Mouse (Mus musculus): ENCODE data around the gene Ina.

DNA sequence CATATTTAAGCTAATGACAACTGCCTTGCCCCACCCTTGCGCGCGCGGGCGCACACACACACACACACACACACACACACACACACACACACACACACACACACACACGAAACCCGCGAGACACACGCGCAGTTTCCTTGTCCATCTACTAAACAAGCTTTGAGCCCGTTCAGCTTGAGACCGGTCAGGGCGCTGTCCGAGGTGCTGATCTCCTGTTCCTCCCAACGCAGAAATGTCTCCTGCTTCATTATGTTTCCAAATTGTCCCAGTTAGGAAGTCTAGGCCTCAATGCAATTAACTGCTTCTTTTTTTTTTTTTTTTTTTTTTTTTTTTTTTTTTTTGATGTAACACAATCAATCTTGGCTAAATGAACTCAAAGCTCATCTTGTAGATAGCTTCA is 2.0 kb downstream of the Ina start:
- TF ChIP-seq CTCF (IDR thresholded peaks at IDR 0.05; ENCODE audit: extremely low read depth, insufficient read depth, low read length) (no peak), POLR2A (IDR thresholded peaks at IDR 0.05; ENCODE audit: extremely low read depth, insufficient read depth, low read length) (no peak)
